Mouse (Mus musculus) ES-Bruce4 (cell line): ENCODE data around the gene Hist3h2ba.

Experiments
- CTCF ChIP-seq: IDR thresholded peaks from one replicate; pipeline ENCODE4 v1.8.1; 2011; ENCODE audit warnings: low read depth, low read length
- EP300 ChIP-seq: IDR thresholded peaks from 2 replicates; pipeline ENCODE4 v1.6.1; 2011; ENCODE audit warnings: low read depth, low read length; ENCODE audit not compliant: insufficient read depth
- POLR2A ChIP-seq: IDR thresholded peaks from one replicate; pipeline ENCODE4 v1.8.1; 2011; ENCODE audit warnings: low read length; ENCODE audit not compliant: insufficient read depth

DNA sequence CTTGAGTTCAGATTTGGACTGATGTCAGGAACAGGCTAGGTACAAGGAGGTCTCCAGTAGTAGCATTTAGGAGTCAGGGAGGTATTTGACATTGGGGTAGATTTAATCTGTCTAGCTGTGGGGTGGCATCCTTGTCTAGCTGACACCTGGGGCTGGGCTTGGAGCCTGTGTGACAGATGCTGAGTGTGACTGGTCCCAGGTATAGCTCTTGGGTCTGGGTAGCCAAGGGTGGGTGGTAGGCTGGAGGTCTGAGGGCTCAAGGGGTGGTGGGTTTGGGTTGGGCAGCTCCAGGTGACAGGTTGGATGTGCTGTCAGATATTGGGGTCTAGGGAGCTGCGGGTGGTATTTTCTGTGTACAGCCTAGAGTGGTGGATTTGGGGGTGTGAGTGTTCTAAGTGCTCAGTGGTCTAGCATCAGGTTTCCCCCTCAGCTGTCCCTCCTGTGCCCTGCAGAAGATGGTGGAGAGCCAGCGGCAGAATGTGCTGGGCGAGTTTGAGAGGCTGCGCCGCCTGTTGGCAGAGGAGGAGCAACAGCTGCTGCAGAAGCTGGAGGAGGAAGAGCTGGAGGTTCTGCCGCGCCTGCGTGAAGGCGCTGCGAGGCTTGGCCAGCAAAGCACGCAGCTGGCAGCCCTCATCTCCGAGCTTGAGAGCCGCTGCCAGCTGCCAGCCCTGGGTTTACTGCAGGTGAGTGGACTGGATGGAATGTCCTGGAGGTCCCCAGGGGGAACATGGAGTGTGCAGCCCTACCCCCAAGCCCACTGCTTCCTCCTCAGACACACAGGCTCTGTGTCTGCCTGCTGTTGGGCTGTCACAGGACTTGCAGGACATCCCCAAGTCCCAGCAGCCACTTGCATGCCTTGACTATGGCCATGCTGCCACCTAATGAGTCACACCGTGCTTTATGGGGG lies 33.1 kb downstream of the Hist3h2ba start:
- TF ChIP-seq CTCF = peak; percentile 63
- TF ChIP-seq POLR2A = no peak
- TF ChIP-seq EP300 = no peak
